Mouse (Mus musculus) heart, postnatal 0 days (tissue): ENCODE measurements around the gene Mapk8.

Source experiments
- CTCF ChIP-seq: IDR thresholded peaks from 2 replicates; pipeline ENCODE4 v1.5.1; 2016; ENCODE audit warnings: antibody characterized with exemption, control low read depth, low read depth
- EP300 ChIP-seq: IDR thresholded peaks from 2 replicates; pipeline ENCODE4 v1.6.1; 2016; ENCODE audit warnings: antibody characterized with exemption, low read depth

DNA sequence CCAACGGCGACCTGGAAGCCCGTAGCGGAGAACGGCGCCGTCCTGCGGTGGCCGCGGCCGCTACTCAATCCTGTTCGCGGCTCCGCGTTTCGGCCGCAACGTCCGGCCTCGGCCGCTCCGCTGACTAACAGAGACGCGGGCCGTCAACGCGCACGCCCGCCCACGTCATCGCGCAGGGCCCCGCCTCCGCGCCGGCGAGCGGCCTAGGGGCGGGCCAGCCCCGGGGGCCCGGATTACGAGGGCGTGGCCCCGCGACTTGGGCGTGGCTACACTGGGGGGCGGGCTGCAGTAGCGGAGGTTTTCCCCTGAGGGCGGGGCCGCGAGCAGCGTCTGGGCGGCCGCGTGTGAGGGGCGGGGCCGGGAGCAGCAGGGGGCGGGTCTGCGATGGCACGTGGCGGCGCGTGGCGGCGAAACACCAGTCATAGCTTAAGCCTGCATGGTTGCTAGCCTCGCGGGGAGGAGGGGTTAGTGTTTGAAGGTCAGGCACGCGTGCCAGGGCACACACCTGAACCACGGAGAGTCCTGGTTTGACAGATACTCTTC, at the start of gene Mapk8:
- no peak; the same call in 1 of the 2 replicates for TF ChIP-seq CTCF
- TF ChIP-seq EP300: 0 out of 2 replicates have a peak, but pooled peaks have one; percentile 17
